Mouse (Mus musculus) heart, embryonic 11.5 days (tissue): ENCODE data around the gene Slc12a9. TPM values are rescaled to one million over a fixed set of nuclear protein-coding genes. Genes with fewer than 3 reads are reported as not detected.

Source experiments
- ATAC-seq: fragments of 200-750 bp; cut with Nextera tagmentation; replicated peaks from 2 replicates; pipeline ENCODE4 v1.8.0; 2017; ENCODE audit warnings: moderate library complexity; ENCODE audit not compliant: insufficient number of reproducible peaks, low FRiP score, low TSS enrichment
- H3K27ac ChIP-seq: fragments of 300-500 bp; sonication (generic); 2 replicates; pipeline ENCODE4 v1.5.1; 2014; ENCODE audit warnings: mild to moderate bottlenecking, low read depth, low read length
- H3K27me3 ChIP-seq: fragments of 300-500 bp; sonication (generic); 2 replicates; pipeline ENCODE4 v1.6.1; 2014; ENCODE audit warnings: mild to moderate bottlenecking, low read length, mixed read lengths; ENCODE audit not compliant: control insufficient read depth, insufficient read depth
- H3K36me3 ChIP-seq: fragments of 300-500 bp; sonication (generic); 2 replicates; pipeline ENCODE4 v1.6.1; 2014; ENCODE audit warnings: mild to moderate bottlenecking, low read length, moderate library complexity, mixed read lengths; ENCODE audit not compliant: control insufficient read depth, insufficient read depth
- H3K4me1 ChIP-seq: fragments of 300-500 bp; sonication (generic); 2 replicates; pipeline ENCODE4 v1.6.1; 2014; ENCODE audit warnings: low read length; ENCODE audit not compliant: control insufficient read depth, insufficient read depth
- H3K4me2 ChIP-seq: fragments of 300-500 bp; sonication (generic); 2 replicates; pipeline ENCODE4 v1.6.1; 2014; ENCODE audit warnings: mild to moderate bottlenecking, moderate library complexity
- H3K4me3 ChIP-seq: fragments of 300-500 bp; sonication (generic); 2 replicates; pipeline ENCODE4 v1.5.1; 2014; ENCODE audit warnings: low read depth, low read length
- H3K9ac ChIP-seq: fragments of 300-500 bp; sonication (generic); 2 replicates; pipeline ENCODE4 v1.6.1; 2014; ENCODE audit warnings: mild to moderate bottlenecking, low read depth, low read length, moderate library complexity
- H3K9me3 ChIP-seq: fragments of 300-500 bp; sonication (generic); replicated peaks from 2 replicates; pipeline ENCODE4 v1.6.1; 2016; ENCODE audit warnings: low read length; ENCODE audit not compliant: control insufficient read depth
- WGBS: fragments of 180-500 bp; shearing (Covaris S2); extraction: QIAGEN DNeasy Blood & Tissue Kit; methylation state at CpG from one replicate; pipeline ENCODE4 v1.1.7; 2014; ENCODE audit not compliant: insufficient replicate concordance; 5-methylcytosine and 5-hydroxymethylcytosine counted together
- polyA plus RNA-seq: library from polyadenylated mRNA; unstranded; fragments of >200 nt; fragmentation: Nextera tagmentation; extraction: Ambion mirVana; gene quantifications from 2 replicates; pipeline ENCODE4 v1.2.1, GENCODE M21; 2014

Gene Slc12a9
- polyA plus RNA-seq, 1 experiment from 2014 or later = 5.1 TPM

DNA sequence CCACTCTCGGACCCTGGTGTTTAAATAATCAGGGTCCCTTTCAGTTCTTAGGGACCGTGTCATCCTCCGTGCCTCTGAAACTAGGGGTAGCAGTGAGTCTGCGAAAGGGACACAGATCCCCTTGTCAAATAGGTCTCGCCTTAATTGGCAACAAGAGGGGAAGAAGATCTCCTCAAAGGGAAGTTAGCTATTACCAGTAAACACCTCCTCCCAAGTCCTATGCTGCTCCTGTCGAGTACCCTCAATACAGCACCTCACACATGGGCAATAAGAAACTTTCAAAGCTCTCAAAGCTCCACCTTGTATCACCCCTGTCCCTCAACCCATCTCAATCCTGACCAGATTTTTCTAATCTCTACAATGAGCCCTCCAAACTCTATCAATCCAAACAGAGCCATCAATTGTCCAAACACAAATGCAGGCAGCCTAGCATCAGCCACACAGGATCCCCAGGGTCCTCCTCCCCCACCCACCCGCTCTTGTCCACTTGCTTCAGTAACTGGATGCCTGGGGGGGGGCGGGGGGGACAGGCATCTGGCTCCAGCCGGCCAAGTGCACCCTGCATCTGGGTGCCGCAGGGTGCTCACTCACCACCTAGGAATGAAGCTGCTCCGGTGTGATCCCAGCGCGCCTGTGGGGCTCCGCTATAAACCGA, 413 bp downstream of the Slc12a9 start:
- H3K4me3 ChIP-seq = peak overlapping the region; percentile 73
- no peak overlapping the region for H3K27ac ChIP-seq
- H3K36me3 ChIP-seq = no peaks in the 10 kb centered on the region
- no peak for ATAC-seq
- peaks cover 9% of the 10 kb centered on the region; the same call in 1 of the 2 replicates for H3K4me1 ChIP-seq
- H3K9me3 ChIP-seq = no peaks in the 10 kb centered on the region
- no peaks in the 10 kb centered on the region for H3K27me3 ChIP-seq
- peak overlapping the region; percentile 72 for H3K9ac ChIP-seq
- peak overlapping the region; percentile 98 for H3K4me2 ChIP-seq
- WGBS = 20% methylated on average over 15 of the region's 15 CpGs

GRCm38 (mm10) chr5:137330910-137331309, 2.5 kb downstream of the Slc12a9 start:
- ATAC-seq = no peak
- H3K4me1 ChIP-seq = peaks cover 5% of the 10 kb centered on the region; the same call in 1 of the 2 replicates
- no peaks in the 10 kb centered on the region for H3K27me3 ChIP-seq
- 0 out of 2 replicates have a peak, but pooled peaks cover 2% of the 10 kb centered on the region for H3K36me3 ChIP-seq
- H3K9me3 ChIP-seq = no peaks in the 10 kb centered on the region
- no peak overlapping the region for H3K27ac ChIP-seq
- no peak overlapping the region for H3K9ac ChIP-seq
- no peak overlapping the region for H3K4me2 ChIP-seq
- H3K4me3 ChIP-seq = no peak overlapping the region
- WGBS = 85% methylated on average over 7 of the region's 7 CpGs

- WGBS = 78% methylated on average over 3 of the region's 3 CpGs
- Histone ChIP-seq H3K36me3 (peaks cover 12% of the 10 kb centered on the region), H3K9me3 (no peaks in the 10 kb centered on the region)
Measured at GRCm38 (mm10) chr5:137320996-137321395, 12.4 kb downstream of the Slc12a9 start.

GRCm38 (mm10) chr5:137318570-137318969, 14.8 kb downstream of the Slc12a9 start:
- no peaks in the 10 kb centered on the region for H3K27me3 ChIP-seq
- H3K4me2 ChIP-seq = no peak overlapping the region
- H3K9me3 ChIP-seq = no peaks in the 10 kb centered on the region
- no peak overlapping the region for H3K4me3 ChIP-seq
- H3K36me3 ChIP-seq = peaks cover 10% of the 10 kb centered on the region
- H3K27ac ChIP-seq = no peak overlapping the region
- WGBS = 82% methylated on average over 1 of the region's 1 CpGs
- no peak for ATAC-seq
- H3K9ac ChIP-seq = no peak overlapping the region
- peaks cover 15% of the 10 kb centered on the region for H3K4me1 ChIP-seq

More at GRCm38 (mm10) chr5:137320996-137321395, 12.4 kb downstream of the Slc12a9 start:
- H3K4me1 ChIP-seq = no peaks in the 10 kb centered on the region
- no peak for ATAC-seq
- H3K4me3 ChIP-seq = no peak overlapping the region
- H3K27me3 ChIP-seq = no peaks in the 10 kb centered on the region
- no peak overlapping the region for H3K9ac ChIP-seq
- H3K27ac ChIP-seq = no peak overlapping the region
- no peak overlapping the region for H3K4me2 ChIP-seq

- H3K4me2 ChIP-seq = no peak overlapping the region
- H3K36me3 ChIP-seq = peaks cover 7% of the 10 kb centered on the region
- no peak overlapping the region for H3K4me3 ChIP-seq
- H3K27ac ChIP-seq = no peak overlapping the region
- H3K4me1 ChIP-seq = peaks cover 24% of the 10 kb centered on the region
- no peak for ATAC-seq
- no peaks in the 10 kb centered on the region for H3K27me3 ChIP-seq
- no peak overlapping the region for H3K9ac ChIP-seq
- H3K9me3 ChIP-seq = no peaks in the 10 kb centered on the region
- 46% methylated on average over 8 of the region's 8 CpGs for WGBS
Measured at GRCm38 (mm10) chr5:137317361-137317760, 16.0 kb downstream of the Slc12a9 start.

- H3K9ac ChIP-seq = peak overlapping the region; percentile 93
- H3K27me3 ChIP-seq = no peaks in the 10 kb centered on the region
- H3K9me3 ChIP-seq = no peaks in the 10 kb centered on the region
- H3K27ac ChIP-seq = no peak overlapping the region
- peak overlapping the region; percentile 96 for H3K4me2 ChIP-seq
- H3K4me1 ChIP-seq = peaks cover 28% of the 10 kb centered on the region
- H3K4me3 ChIP-seq = no peak overlapping the region
- H3K36me3 ChIP-seq = peaks cover 7% of the 10 kb centered on the region; the same call in 1 of the 2 replicates
- WGBS = 39% methylated on average over 29 of the region's 30 CpGs
- no peak; the same call in none of the 2 replicates for ATAC-seq
Measured at GRCm38 (mm10) chr5:137315084-137315903, 18.1 kb downstream of the Slc12a9 start.

- no peaks in the 10 kb centered on the region for H3K27me3 ChIP-seq
- whole genome bisulfite sequencing = 17% methylated on average over 30 of the region's 30 CpGs
- H3K4me3 ChIP-seq = peak within 1 kb of the TSS; percentile 65
- H3K4me1 ChIP-seq = peaks cover 28% of the 10 kb centered on the region
- H3K4me2 ChIP-seq = peak within 1 kb of the TSS; percentile 96
- H3K27ac ChIP-seq = peak within 1 kb of the TSS; percentile 90
- H3K9ac ChIP-seq = peak within 1 kb of the TSS; percentile 93
- peaks cover 13% of the 10 kb centered on the region for H3K36me3 ChIP-seq
- no peaks in the 10 kb centered on the region for H3K9me3 ChIP-seq
- peak; percentile 79 for ATAC-seq
Measured at GRCm38 (mm10) chr5:137314193-137315083, 19.0 kb downstream of the Slc12a9 start, which contains the start of gene Trip6. TSS of gene Trip6 (minus strand) at chr5:137314404.
